Mouse (Mus musculus) right cerebral cortex, adult 18-20 months (tissue): ENCODE results near the gene Il1rap.

Experiments
- DNase-seq: peaks from one replicate; pipeline ENCODE4 v3.0.0; 2022; ENCODE audit warnings: mixed read lengths

The Il1rap gene

GRCm38 (mm10) chr16:26581048-26581912 lies at the start of gene Il1rap:
Il1rap (plus strand) TSS chr16:26581704.
- DNase-seq, result peak; percentile 97

DNA sequence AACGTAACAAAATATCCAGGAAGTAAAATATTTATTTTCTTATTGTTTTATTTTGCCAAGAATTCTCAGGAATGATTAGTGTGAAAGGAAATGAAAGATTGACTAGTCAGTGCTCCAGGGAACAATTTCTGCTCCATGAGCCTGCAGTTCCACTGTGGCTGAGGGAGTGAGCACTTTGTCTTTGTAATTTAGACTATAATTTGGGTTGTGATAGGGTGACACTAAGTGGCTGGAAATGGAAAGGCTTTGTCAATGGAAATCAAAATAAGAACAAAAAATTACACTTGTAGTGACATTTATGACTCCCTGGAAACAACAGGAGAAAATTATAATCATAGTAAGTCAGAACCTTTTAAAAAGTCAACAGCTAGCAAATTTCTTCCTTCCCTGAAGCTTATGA lies 49.2 kb upstream of the Il1rap start:
- no peak for DNase-seq

DNA sequence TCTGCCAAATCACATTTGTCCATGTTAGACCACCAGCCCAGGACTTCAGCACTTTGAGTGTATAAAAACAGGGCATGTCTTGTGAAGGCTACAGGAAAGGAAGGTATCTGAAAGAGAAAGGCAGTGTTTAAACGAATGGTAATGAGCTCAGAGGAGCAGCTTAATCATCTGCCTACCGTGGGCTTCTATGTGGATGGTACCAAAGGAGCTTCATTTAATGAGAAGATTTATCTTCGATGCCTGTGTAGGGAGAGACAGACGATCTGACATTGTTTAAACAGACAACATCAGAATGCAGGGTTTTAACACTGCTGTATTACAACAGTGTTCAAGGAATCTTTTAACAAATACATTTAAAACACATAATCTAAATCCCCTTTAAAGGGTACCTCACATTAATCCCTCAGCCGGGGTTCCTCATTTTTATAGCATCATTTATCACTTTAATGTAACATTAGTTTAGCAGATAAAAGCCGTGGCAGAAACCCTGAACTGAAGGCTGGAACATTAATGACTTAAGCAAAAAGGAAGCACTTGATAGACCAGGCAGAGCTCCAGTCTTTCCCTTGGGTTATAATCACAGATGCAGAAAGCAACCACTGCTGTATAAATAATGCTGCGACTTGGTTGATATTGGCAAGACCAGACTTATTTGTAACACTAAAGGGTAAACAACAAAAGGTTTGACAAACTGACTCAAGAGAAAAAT lies 35.2 kb upstream of the Il1rap start:
- DNase-seq, result no peak

DNA sequence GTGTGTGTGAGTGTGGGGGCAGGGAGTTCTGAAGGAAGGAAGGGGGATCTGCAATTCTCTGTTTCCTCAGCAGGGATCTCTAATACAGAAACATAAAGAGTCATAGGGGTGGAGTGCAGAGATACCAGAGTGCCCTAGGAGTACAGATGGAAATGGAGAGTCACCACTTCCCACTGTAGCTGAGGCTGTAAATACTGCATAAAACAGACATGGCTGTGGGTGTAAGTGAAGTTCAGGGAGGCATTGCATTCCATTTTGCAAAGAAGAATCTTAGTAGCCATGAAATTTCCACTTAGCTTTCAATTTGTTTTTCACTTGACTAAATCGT lies 34.7 kb upstream of the Il1rap start:
- DNase-seq, result peak; percentile 17

DNA sequence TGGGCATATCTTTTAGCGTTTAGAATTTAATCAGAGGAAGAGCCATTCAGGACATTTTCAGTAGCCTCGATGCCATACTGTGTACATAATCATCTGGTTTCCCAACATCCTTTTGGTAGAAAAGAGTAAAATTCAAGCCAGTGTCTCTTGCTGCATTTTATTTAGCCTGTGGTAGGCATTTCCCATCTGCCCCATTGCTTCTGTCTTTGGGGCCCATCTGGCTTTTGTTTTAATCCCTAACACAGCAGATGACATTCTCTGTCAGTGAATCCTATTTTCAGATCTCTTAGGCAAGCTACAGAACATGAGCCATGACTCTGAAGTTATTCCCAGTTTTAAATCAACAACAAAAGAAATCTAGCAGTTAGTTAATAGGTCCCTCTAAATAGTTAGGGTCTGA lies 32.3 kb upstream of the Il1rap start:
- DNase-seq, result peak; percentile 49

GRCm38 (mm10) chr16:26552234-26552633 lies 29.3 kb upstream of the Il1rap start:
- no peak for DNase-seq

DNA sequence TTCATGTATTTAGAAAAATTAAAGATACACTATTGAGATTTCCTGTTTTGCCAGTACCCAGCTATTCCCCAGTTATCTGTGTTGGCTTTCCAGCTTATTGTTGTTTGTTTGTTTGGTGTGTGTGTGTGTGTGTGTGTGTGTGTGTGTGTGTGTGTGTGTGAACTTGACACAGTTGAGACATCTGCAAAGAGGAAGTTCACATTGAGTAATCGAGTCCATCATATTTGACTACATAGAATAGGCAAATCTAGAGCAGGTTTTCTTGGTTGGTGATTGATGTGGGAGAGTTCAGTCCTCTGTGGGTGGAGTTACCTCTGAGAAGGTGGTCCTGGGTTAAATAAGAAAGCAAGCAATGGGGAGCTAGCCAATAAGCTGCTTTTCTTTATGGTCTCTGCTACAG lies 22.7 kb upstream of the Il1rap start:
- DNase-seq, result no peak

- no peak for DNase-seq
Measured at GRCm38 (mm10) chr16:26561743-26562142, 19.8 kb upstream of the Il1rap start.

DNA sequence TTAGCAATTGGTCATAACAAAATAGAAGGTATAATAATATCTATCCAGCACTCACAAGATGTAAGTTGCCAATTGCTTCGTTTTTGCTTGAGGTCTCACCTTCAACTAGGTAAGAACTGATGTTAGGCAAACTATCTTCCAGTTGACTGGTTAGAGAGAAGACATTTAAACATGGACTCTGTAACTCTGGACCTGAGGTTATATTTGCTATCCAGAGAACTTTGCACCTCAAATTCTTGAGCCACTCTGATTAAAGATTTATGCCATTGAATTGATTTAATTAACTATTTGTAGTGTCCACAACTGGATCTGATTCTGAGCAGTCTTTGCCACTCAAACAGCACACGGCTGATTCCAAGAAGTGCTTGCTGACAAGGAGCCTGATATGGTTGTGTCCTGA lies 18.7 kb upstream of the Il1rap start:
- DNase-seq, result no peak

DNA sequence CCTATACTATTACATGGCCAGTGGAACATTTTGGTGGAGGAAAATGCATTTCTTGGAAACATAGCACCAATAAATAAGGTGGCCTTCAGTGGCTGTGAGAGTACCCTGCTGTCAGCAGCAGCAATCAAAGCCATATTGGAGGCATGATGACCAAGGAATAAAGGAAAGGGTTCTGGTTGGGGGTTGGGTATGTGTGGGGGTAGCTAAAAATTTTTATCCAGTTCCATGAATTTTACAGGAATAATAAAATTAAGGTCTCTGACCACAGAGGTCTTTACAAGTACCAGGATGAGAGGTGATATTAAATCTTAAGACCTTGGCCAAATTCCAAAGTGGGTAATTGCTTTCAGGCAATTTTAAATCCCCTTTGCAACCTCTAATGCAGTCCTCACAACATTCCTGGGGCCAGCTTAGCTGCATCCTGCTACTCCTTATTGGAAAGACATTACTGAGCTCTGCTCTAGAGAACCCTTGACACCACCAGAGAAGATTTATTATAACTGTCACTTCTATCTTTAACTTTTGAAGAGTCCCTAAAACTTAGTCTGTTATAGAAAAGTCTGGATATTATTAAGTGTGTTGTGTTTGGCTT lies 12.0 kb upstream of the Il1rap start:
- DNase-seq, result no peak

DNA sequence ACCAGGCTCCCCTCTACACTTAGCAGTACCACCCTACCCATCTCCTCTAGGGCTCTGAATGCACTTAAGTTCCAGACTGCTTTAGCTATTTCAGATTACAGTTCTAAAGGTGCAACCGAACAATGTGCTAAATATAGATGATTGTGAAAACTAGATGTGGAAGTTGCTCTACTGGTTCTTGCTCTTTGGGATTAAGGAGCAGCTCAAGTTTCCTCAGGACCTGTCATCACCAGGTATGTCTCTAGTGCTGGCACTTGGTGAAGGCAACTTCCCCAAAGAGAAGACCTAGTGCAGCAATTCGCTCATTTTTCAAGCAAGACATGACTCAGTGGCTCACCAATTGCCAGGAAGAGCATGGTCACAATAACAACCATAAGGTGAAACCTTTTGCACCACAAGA lies 9.7 kb upstream of the Il1rap start:
- DNase-seq, result no peak

DNA sequence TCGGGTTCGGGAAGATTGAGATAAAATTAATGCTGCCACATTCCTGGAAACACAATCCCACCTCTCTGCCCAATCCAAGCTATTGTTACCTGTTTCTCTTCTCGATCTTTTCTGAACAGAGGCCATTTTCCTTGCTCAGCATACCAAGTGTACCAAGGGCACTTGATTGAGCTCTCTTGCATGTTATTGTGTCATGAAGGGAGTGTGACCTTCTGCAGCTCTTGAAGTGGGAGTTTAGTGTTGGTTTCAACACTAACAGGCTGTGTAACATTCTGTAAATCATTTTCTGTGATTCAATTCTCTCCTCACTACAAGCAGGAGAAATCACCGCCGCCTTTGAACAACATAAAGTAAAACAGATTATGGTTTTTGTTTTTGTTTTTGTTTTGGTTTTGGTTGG lies 7.3 kb upstream of the Il1rap start:
- DNase-seq, result no peak

- peak; percentile 76 for DNase-seq
Measured at GRCm38 (mm10) chr16:26581913-26582376, 441 bp downstream of the Il1rap start.

DNA sequence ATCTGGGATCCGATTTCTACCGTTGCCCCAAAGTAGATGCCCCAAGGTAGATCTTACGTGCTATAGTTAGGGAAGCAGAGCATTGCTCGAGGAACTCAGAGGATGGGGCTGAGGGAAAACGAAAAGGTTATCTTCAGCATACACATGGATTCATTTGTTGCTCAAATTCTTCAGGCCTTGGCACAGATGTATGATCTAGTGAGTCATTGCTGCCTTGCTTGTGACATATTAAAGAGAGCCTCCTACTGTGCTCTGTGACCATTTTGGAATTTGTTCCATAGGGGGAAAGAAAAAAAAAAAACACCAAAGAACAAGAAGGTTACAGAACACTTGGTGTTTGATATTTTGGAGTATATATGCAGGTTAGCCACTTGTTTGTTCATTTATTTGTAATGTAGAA lies 4.3 kb downstream of the Il1rap start:
- DNase-seq, result no peak

GRCm38 (mm10) chr16:26590897-26591570 lies 9.5 kb downstream of the Il1rap start:
- DNase-seq, result no peak

DNA sequence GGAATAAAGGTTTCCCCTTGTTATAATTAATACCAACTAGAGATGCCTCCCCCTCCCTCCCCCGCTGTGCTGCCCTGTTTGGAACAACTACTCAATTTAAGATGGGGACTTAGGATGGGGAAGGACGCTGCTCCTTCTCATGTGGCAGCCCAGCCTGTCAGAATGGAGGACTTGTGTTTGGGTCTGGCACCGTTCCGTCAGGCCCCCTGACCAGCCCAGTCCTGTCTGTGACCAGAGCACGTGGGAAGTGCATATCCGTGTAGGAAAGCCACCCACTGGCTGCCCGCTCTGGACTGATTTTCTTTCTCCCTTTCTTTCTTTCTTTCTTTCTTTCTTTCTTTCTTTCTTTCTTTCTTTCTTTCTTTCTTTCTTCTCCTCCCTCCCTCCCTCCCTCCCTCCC lies 14.9 kb downstream of the Il1rap start:
- DNase-seq, result no peak

DNA sequence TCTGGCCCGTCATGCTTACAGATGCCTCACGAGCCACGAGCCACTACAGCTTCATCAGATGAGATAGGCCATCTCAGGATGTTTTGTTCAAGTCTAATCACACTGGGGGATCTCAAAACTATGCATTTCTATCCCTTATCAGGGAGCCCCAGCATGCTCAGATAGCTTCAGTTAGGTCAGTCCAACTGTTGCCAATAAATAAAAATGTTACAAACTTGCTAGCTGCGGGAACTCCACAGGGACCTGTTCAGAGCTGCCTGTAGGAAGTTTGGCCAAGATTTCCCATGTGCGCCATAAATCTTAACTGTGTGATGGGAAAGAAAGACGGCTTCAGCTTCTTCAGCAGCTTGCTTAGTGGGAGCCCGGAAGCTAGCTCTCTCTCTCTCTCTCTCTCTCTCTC lies 15.8 kb downstream of the Il1rap start:
- DNase-seq, result no peak

DNA sequence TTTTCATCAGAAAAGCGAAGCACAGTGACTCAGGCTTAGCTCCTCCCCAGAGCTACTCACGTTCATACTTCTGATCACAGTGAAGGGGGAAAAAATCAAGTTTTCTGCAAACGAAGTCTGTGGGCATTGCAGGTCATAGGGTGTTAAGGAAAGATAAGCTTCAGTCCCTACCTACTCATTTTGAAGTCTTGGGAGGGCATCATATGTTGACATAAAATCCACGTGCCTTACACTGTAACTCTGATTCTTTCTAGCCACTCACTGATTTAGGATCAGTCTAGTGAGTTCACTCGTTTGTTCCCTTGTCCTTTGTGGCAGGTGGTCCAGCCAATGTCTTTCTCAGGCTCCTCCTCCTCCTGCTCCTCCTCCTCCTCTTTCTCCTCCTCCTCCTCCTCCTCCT lies 17.1 kb downstream of the Il1rap start:
- no peak for DNase-seq

- DNase-seq, result peak; percentile 67
Measured at GRCm38 (mm10) chr16:26601482-26601881, 20.0 kb downstream of the Il1rap start.

DNA sequence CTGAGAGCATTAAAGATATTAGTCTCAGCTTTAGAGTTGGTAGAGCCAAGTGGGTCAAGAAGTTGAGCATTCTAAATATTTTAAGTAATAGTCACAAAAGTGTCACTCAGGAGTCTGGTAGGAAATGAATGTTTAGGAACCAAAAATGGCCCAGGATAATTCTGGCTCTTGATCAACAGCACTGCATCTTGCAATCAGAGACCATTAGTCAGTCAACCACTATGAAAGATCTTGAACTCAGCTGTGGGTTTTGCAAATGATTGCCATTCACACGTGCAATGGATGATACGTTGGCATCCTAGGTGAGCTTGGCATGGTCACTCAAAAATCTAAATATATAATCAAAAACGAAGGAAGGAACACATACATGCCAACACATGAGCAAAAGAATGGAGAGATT lies 23.1 kb downstream of the Il1rap start:
- DNase-seq, result no peak

DNA sequence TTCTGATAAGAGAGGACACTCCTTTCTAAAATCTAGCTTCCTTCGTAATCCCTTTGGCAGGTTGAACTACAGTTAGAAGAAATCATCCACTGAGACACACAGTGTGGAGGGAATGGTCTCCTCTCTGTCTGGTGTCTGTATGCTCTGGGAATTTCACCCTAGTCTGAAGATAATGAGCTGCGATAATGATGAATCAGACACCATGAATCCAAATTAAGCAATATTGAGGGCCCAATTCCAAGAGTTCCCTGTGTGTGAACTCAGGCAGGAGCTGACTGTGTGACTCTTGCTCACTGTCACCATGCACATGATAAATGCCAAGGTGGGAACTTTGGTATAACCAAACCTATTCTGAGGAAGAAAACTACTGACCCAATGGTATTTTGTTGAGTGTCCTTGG lies 26.5 kb downstream of the Il1rap start:
- no peak for DNase-seq

DNA sequence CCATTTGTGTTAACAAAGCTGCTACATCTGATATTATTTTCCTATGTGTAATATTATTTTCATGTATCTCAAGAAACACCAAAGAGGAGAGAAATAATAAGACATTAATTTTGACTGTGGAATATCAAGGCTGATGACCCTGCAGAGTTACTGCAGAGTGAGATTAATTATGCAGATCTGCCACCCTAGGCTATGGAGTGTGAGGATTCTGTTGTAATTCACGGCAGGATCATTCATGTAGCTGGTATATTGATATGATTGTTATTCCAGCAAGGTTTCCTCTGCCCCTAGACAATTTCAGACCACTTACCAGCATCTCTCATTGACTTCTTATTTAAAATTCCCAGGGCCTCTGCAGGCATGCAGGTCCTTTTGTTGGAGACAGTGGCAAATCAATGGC lies 29.0 kb downstream of the Il1rap start:
- DNase-seq, result no peak

DNA sequence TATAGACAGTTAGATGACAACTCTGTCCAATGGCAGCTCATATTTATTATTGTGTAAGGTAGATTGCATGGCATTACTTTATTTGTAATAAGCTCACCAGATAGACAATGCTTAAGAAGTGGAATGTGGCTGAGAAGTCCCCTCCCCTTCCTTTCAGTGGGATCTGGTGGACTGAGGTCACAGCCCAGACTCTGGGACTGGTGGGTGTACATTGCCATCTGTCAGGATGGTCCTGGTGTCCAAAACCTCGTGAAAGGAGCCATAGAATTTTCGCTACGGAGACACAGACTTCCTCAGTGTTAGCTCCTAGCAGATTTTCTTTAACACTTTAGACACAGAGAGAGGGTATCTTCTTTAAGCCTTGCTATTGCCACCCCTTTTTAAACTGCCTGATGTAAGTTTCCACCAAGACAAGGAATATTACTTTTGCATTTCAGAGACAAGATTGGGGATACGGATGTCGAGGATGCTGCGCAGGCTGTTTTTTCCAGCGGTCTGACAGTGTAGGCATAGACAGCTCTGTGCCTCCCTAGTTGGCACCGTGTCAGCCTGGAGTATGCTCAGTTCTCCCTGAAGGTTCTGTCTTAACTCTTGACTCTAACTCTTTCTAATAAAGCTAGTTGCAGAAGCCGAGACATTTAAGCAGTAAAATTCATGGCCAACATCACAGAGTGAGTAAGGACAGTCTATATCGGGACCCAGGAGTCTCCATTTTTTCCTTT lies 31.2 kb downstream of the Il1rap start:
- DNase-seq, result peak; percentile 56
